Mouse (Mus musculus) WW6 (cell line): ENCODE measurements around the gene Fchsd2.
"Not testable (repeated sequence)": the region's sequence is repeated elsewhere in the genome, so short reads cannot be mapped to it uniquely, and the experiment has no call there.

Experiments used
- DNase-seq: peaks from one replicate; pipeline ENCODE4 v3.0.0-alpha.2; 2013; ENCODE audit warnings: low read depth, low spot score

Gene Fchsd2

GRCm38 (mm10) chr7:101114328-101114727 lies 21.7 kb downstream of the Fchsd2 start:
- no peak for DNase-seq

- no peak for DNase-seq
Observed at GRCm38 (mm10) chr7:101119391-101119790, 26.7 kb downstream of the Fchsd2 start.

GRCm38 (mm10) chr7:101123579-101124347 lies 31.1 kb downstream of the Fchsd2 start:
- DNase-seq: no peak

- no peak for DNase-seq
Observed at GRCm38 (mm10) chr7:101127737-101128136, 35.1 kb downstream of the Fchsd2 start.

GRCm38 (mm10) chr7:101128536-101128935 lies 35.9 kb downstream of the Fchsd2 start:
- DNase-seq: no peak

GRCm38 (mm10) chr7:101130646-101131045 lies 38.0 kb downstream of the Fchsd2 start:
- no peak for DNase-seq

- DNase-seq: no peak
Observed at GRCm38 (mm10) chr7:101131281-101131680, 38.6 kb downstream of the Fchsd2 start.

GRCm38 (mm10) chr7:101133591-101133990 lies 40.9 kb downstream of the Fchsd2 start:
- no peak for DNase-seq

GRCm38 (mm10) chr7:101134117-101134516 lies 41.5 kb downstream of the Fchsd2 start:
- no peak for DNase-seq

- no peak for DNase-seq
Observed at GRCm38 (mm10) chr7:101138819-101139218, 46.2 kb downstream of the Fchsd2 start.

GRCm38 (mm10) chr7:101142907-101143306 lies 50.2 kb downstream of the Fchsd2 start:
- no peak for DNase-seq

- DNase-seq: no peak
Observed at GRCm38 (mm10) chr7:101144222-101144621, 51.6 kb downstream of the Fchsd2 start.

- no peak for DNase-seq
Observed at GRCm38 (mm10) chr7:101149039-101149438, 56.4 kb downstream of the Fchsd2 start.

- not testable (repeated sequence) for DNase-seq
Observed at GRCm38 (mm10) chr7:101154883-101155282, 62.2 kb downstream of the Fchsd2 start.

- DNase-seq: no peak
Observed at GRCm38 (mm10) chr7:101155284-101155683, 62.6 kb downstream of the Fchsd2 start.

GRCm38 (mm10) chr7:101160266-101160665 lies 67.6 kb downstream of the Fchsd2 start:
- DNase-seq: no peak

- DNase-seq: no peak
Observed at GRCm38 (mm10) chr7:101162781-101163180, 70.1 kb downstream of the Fchsd2 start.

GRCm38 (mm10) chr7:101163878-101164277 lies 71.2 kb downstream of the Fchsd2 start:
- no peak for DNase-seq

- DNase-seq: no peak
Observed at GRCm38 (mm10) chr7:101166568-101166967, 73.9 kb downstream of the Fchsd2 start.

GRCm38 (mm10) chr7:101170482-101170881 lies 77.8 kb downstream of the Fchsd2 start:
- DNase-seq: no peak

GRCm38 (mm10) chr7:101171002-101171401 lies 78.3 kb downstream of the Fchsd2 start:
- no peak for DNase-seq

GRCm38 (mm10) chr7:101173331-101173730 lies 80.7 kb downstream of the Fchsd2 start:
- DNase-seq: no peak

- no peak for DNase-seq
Observed at GRCm38 (mm10) chr7:101178751-101179150, 86.1 kb downstream of the Fchsd2 start.
